Mouse (Mus musculus) myocyte (in vitro differentiated cells): ENCODE measurements around the gene Ncbp1. TPM values are rescaled to one million over a fixed set of nuclear protein-coding genes. Genes with fewer than 3 reads are reported as not detected.
A peak's percentile ranks its signal among the peaks of the same experiment; 100 is the strongest.

ENCODE experiments used
- H3K27me3 ChIP-seq: one replicate; pipeline ENCODE4 v1.6.1; 2011; ENCODE audit not compliant: control insufficient read depth, insufficient read depth, insufficient read length
- H3K36me3 ChIP-seq: one replicate; pipeline ENCODE4 v1.6.1; 2011; ENCODE audit not compliant: control insufficient read depth, insufficient read depth
- H3K4me2 ChIP-seq: one replicate; pipeline ENCODE4 v1.6.1; 2011; ENCODE audit warnings: low read depth, control low read depth
- H3K4me3 ChIP-seq: one replicate; pipeline ENCODE4 v1.5.1; 2011; ENCODE audit warnings: mild to moderate bottlenecking, control low read depth, moderate library complexity
- H3K79me2 ChIP-seq: one replicate; pipeline ENCODE4 v1.6.1; 2011; ENCODE audit not compliant: control insufficient read depth, insufficient read depth
- H3ac ChIP-seq: one replicate; pipeline ENCODE4 v1.6.1; 2011; ENCODE audit not compliant: control insufficient read depth, insufficient read length
- CEBPB ChIP-seq: IDR thresholded peaks from 2 replicates; pipeline ENCODE4 v1.6.1; 2011; ENCODE audit warnings: mild to moderate bottlenecking, moderate library complexity; ENCODE audit not compliant: poor library complexity, insufficient read depth, severe bottlenecking
- E2F4 ChIP-seq: IDR thresholded peaks from one replicate; pipeline ENCODE4 v1.6.1; 2011; ENCODE audit warnings: mild to moderate bottlenecking, control low read depth, moderate library complexity; ENCODE audit not compliant: insufficient read depth
- MAX ChIP-seq: IDR thresholded peaks from one replicate; pipeline ENCODE4 v1.6.1; 2011; ENCODE audit warnings: low read depth, mild to moderate bottlenecking, control low read depth
- MYOD1 ChIP-seq, 3 experiments: IDR thresholded peaks; one replicate each; pipeline ENCODE4 v1.6.1; 2011; ENCODE audit warnings: control low read depth in 2 of 3, low read depth in 2 of 3, mild to moderate bottlenecking in 2 of 3, moderate library complexity in 1 of 3; ENCODE audit not compliant: insufficient read length in 2 of 3, control insufficient read depth in 1 of 3
- MYOG ChIP-seq, 3 experiments: IDR thresholded peaks; one replicate each; pipeline ENCODE4 v1.6.1; 2011; ENCODE audit warnings: control low read depth in 2 of 3, low read depth in 2 of 3, mild to moderate bottlenecking in 2 of 3; ENCODE audit not compliant: insufficient read length in 2 of 3, control insufficient read depth in 1 of 3, insufficient read depth in 1 of 3
- POLR2A ChIP-seq: IDR thresholded peaks from one replicate; pipeline ENCODE4 v1.6.1; 2011; ENCODE audit warnings: low read depth, mild to moderate bottlenecking, control low read depth, moderate library complexity; ENCODE audit not compliant: insufficient read length
- POLR2AphosphoS2 ChIP-seq: IDR thresholded peaks from one replicate; pipeline ENCODE4 v1.6.1; 2011; ENCODE audit warnings: low read depth, control low read depth; ENCODE audit not compliant: insufficient read length
- REST ChIP-seq: IDR thresholded peaks from one replicate; pipeline ENCODE4 v1.6.1; 2011; ENCODE audit warnings: mild to moderate bottlenecking, control low read depth, moderate library complexity; ENCODE audit not compliant: insufficient read depth, insufficient read length
- SRF ChIP-seq: IDR thresholded peaks from one replicate; pipeline ENCODE4 v1.6.1; 2011; ENCODE audit warnings: low read depth; ENCODE audit not compliant: control insufficient read depth, insufficient read length
- TCF12 ChIP-seq: IDR thresholded peaks from one replicate; pipeline ENCODE4 v1.6.1; 2011; ENCODE audit warnings: mild to moderate bottlenecking, control low read depth; ENCODE audit not compliant: poor library complexity, insufficient read depth, severe bottlenecking
- TCF3 ChIP-seq: IDR thresholded peaks from one replicate; pipeline ENCODE4 v1.6.1; 2011; ENCODE audit warnings: low read depth, control low read depth; ENCODE audit not compliant: insufficient read length
- USF1 ChIP-seq: IDR thresholded peaks from one replicate; pipeline ENCODE4 v1.6.1; 2011; ENCODE audit warnings: low read depth, mild to moderate bottlenecking, control low read depth, moderate library complexity
- polyA plus RNA-seq: library from polyadenylated mRNA; unstranded; fragments of >200 nt; fragmentation: generic; extraction: Trizol; gene quantifications from one replicate; pipeline ENCODE4 v1.2.1, GENCODE M21; 2012; ENCODE audit warnings: missing spikeins

Gene Ncbp1
- polyA plus RNA-seq, 1 experiment: 62.0 TPM

- TF ChIP-seq E2F4: no peak
- TF ChIP-seq MAX: no peak
- TF ChIP-seq TCF12: no peak
- no peak for TF ChIP-seq SRF
These were observed 20.9 kb upstream of the Ncbp1 start for GRCm38 (mm10) chr4:46117536-46117935.

GRCm38 (mm10) chr4:46119514-46120094 lies 18.8 kb upstream of the Ncbp1 start:
- no peak overlapping the region for H3K4me2 ChIP-seq
- no peaks in the 10 kb centered on the region for H3K79me2 ChIP-seq
- no peak overlapping the region for H3K4me3 ChIP-seq
- TF ChIP-seq E2F4 (no peak), CEBPB (no peak), MYOD1 (IDR thresholded peaks at IDR 0.05; ENCODE audit: control insufficient read depth in 1 of 3, insufficient read length in 2 of 3, low read depth in 2 of 3) (no peak), TCF3 (no peak)
- peaks cover 35% of the 10 kb centered on the region for H3K36me3 ChIP-seq
- H3K27me3 ChIP-seq: no peaks in the 10 kb centered on the region
- H3ac ChIP-seq: no peak overlapping the region

More at GRCm38 (mm10) chr4:46117536-46117935, 20.9 kb upstream of the Ncbp1 start:
- Histone ChIP-seq H3K4me2 (no peak overlapping the region), H3K36me3 (peaks cover 39% of the 10 kb centered on the region), H3K27me3 (no peaks in the 10 kb centered on the region), H3K4me3 (no peak overlapping the region), H3K79me2 (no peaks in the 10 kb centered on the region), H3ac (no peak overlapping the region)

- H3K4me3 ChIP-seq: no peak overlapping the region
- no peak overlapping the region for H3ac ChIP-seq
- H3K36me3 ChIP-seq: peaks cover 33% of the 10 kb centered on the region
- H3K79me2 ChIP-seq: no peaks in the 10 kb centered on the region
- H3K4me2 ChIP-seq: no peak overlapping the region
- no peak for TF ChIP-seq SRF
- H3K27me3 ChIP-seq: no peaks in the 10 kb centered on the region
These were observed 17.6 kb upstream of the Ncbp1 start for GRCm38 (mm10) chr4:46120767-46121166.

GRCm38 (mm10) chr4:46123358-46123757 lies 15.1 kb upstream of the Ncbp1 start:
- Histone ChIP-seq H3ac (no peak overlapping the region), H3K4me3 (no peak overlapping the region), H3K79me2 (no peaks in the 10 kb centered on the region), H3K36me3 (peaks cover 32% of the 10 kb centered on the region), H3K4me2 (no peak overlapping the region), H3K27me3 (no peaks in the 10 kb centered on the region)
- TF ChIP-seq MYOD1 (IDR thresholded peaks at IDR 0.05; ENCODE audit: control insufficient read depth in 1 of 3, insufficient read length in 2 of 3, low read depth in 2 of 3) (no peak), SRF (no peak), MYOG (IDR thresholded peaks at IDR 0.05; ENCODE audit: control insufficient read depth in 1 of 3, insufficient read depth in 1 of 3, insufficient read length in 2 of 3, low read depth in 2 of 3) (no peak), REST (no peak), TCF3 (no peak), TCF12 (no peak), POLR2AphosphoS2 (no peak), POLR2A (no peak)

- Histone ChIP-seq H3K4me3 (no peak overlapping the region), H3K27me3 (no peaks in the 10 kb centered on the region), H3K4me2 (no peak overlapping the region), H3K79me2 (no peaks in the 10 kb centered on the region), H3ac (no peak overlapping the region), H3K36me3 (peaks cover 33% of the 10 kb centered on the region)
- TF ChIP-seq MYOD1 (IDR thresholded peaks at IDR 0.05; ENCODE audit: control insufficient read depth in 1 of 3, insufficient read length in 2 of 3, low read depth in 2 of 3) (no peak), TCF12 (no peak), POLR2A (peak; percentile 32), POLR2AphosphoS2 (peak; percentile 64)
These were observed 11.9 kb upstream of the Ncbp1 start for GRCm38 (mm10) chr4:46126541-46126940.

- no peak overlapping the region for H3K4me2 ChIP-seq
- H3K36me3 ChIP-seq: peaks cover 39% of the 10 kb centered on the region
- no peak overlapping the region for H3ac ChIP-seq
- H3K79me2 ChIP-seq: no peaks in the 10 kb centered on the region
- TF ChIP-seq MYOD1 (IDR thresholded peaks at IDR 0.05; ENCODE audit: control insufficient read depth in 1 of 3, insufficient read length in 2 of 3, low read depth in 2 of 3): no peak
- no peak for TF ChIP-seq MYOG (IDR thresholded peaks at IDR 0.05; ENCODE audit: control insufficient read depth in 1 of 3, insufficient read depth in 1 of 3, insufficient read length in 2 of 3, low read depth in 2 of 3)
- no peak for TF ChIP-seq POLR2AphosphoS2
- TF ChIP-seq E2F4: no peak
- TF ChIP-seq POLR2A: no peak
- TF ChIP-seq REST: no peak
- TF ChIP-seq SRF: no peak
- TF ChIP-seq USF1: no peak
- TF ChIP-seq TCF3: no peak
- no peak for TF ChIP-seq MAX
- no peak for TF ChIP-seq TCF12
- no peak for TF ChIP-seq CEBPB
- no peaks in the 10 kb centered on the region for H3K27me3 ChIP-seq
- no peak overlapping the region for H3K4me3 ChIP-seq
These were observed 9.0 kb upstream of the Ncbp1 start for GRCm38 (mm10) chr4:46129311-46130004.
